Mouse (Mus musculus) MEL-GATA-1-ER (cell line): ENCODE results near the gene Apoa4.

Experiments
- DNase-seq: peaks from one replicate; pipeline ENCODE4 v3.0.0-alpha.2; 2012; ENCODE audit warnings: low read depth; ENCODE audit errors: extremely low read depth

Gene Apoa4

DNA sequence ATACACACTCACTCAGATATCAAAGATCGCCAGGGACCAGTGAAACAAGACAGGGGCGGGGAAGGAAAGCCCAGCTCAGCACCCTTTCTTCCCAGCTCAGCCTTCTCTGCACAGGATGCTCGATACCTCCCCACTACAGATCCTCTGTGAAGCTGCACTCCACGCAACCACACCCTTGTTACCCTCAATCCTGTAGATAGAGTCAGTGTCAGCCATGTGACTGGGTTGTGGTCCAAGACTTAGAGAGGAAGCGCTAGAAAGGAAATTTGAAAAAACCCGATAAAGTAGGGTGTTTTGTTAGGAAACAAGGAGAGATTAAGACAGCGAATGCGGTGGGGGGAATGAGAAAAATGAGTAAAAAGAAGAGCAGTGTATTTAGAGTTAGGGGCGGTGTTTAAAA is 31.6 kb downstream of the Apoa4 start:
- peak; percentile 87 for DNase-seq

DNA sequence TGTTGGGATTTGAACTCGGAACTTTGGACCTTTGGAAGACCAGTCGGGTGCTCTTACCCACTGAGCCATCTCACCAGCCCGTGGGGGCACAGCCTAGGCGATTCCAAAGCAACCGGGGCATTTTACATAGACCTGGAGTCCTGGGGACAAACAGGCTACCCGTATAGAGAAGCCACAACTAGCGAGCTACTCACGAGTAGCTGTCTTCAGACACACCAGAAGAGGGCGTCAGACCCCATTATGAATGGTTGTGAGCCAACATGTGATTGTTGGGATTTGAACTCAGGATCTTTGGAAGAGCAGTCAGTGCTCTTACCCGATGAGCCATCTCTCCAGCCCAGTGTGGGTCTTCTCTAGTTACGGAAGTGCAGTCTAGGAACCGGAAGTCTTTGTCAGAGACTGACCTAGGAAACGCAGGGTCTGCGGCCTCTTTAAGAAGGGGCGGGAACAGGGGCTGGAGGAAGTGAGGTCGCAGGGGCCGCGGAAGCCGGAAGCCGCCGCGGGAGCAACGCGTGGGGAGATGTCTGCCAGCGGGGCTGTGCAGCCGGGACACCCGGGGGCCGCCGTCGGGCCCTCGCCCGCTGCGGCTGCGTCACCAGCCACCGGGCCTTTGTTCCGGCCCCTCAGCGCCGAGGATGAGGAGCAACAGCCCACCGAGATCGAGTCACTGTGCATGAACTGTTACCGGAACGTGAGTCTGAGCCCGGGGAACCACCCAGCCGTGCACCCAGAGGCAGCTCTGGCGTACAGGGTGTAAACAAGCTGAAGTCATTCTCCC is 32.4 kb downstream of the Apoa4 start, which contains the start of gene Zpr1:
Gene Zpr1, plus strand, starts transcription at position 388 of the 778 bp plus-strand sequence.
- peak; percentile 94 for DNase-seq

GRCm38 (mm10) chr9:46274494-46274893 is 34.0 kb downstream of the Apoa4 start:
- DNase-seq = no peak

- DNase-seq = peak; percentile 85
Observed at GRCm38 (mm10) chr9:46282631-46283436, 42.3 kb downstream of the Apoa4 start, which contains the start of gene Bud13. TSS of gene Bud13 (plus strand) at chr9:46283008.
